Mouse (Mus musculus) ES-E14 (cell line): ENCODE data around the gene Ccdc69.

Source experiments
- CHD2 ChIP-seq: IDR thresholded peaks from 2 replicates; pipeline ENCODE4 v1.6.1; 2014; ENCODE audit warnings: mild to moderate bottlenecking, low read depth, low read length, inconsistent platforms
- HCFC1 ChIP-seq: IDR thresholded peaks from 2 replicates; pipeline ENCODE4 v1.6.1; 2012; ENCODE audit warnings: low read length, inconsistent platforms, borderline replicate concordance; ENCODE audit not compliant: insufficient read depth
- MAFK ChIP-seq: IDR thresholded peaks from 2 replicates; pipeline ENCODE4 v1.6.1; 2014; ENCODE audit warnings: mild to moderate bottlenecking, low read depth, low read length, inconsistent platforms; ENCODE audit not compliant: insufficient read depth
- ZC3H11A ChIP-seq: IDR thresholded peaks from 2 replicates; pipeline ENCODE4 v1.6.1; 2012; ENCODE audit warnings: low read depth, mild to moderate bottlenecking, inconsistent platforms, low read length, borderline replicate concordance
- ZNF384 ChIP-seq: IDR thresholded peaks from 2 replicates; pipeline ENCODE4 v1.6.1; 2012; ENCODE audit warnings: low read depth, low read length, inconsistent platforms

- TF ChIP-seq CHD2: no peak
- TF ChIP-seq ZC3H11A: no peak
- TF ChIP-seq MAFK: no peak
- TF ChIP-seq ZNF384: no peak
- no peak for TF ChIP-seq HCFC1
Measured at GRCm38 (mm10) chr11:55062856-55063255, 15.1 kb downstream of the Ccdc69 start.
